Mouse (Mus musculus) olfactory bulb, adult 2 months (tissue): Measurements from ENCODE around the gene Efcab8.

Experiments used
- CTCF ChIP-seq: fragments of 200-500 bp; IDR thresholded peaks from 2 replicates; pipeline ENCODE4 v1.5.1; 2012; ENCODE audit warnings: low read depth, mild to moderate bottlenecking, low read length, moderate library complexity; ENCODE audit not compliant: insufficient read depth
- POLR2A ChIP-seq: fragments of 200-500 bp; IDR thresholded peaks from 2 replicates; pipeline ENCODE4 v1.6.1; 2012; ENCODE audit warnings: mild to moderate bottlenecking, low read depth, low read length, moderate library complexity; ENCODE audit not compliant: insufficient read depth

- TF ChIP-seq CTCF = no peak
- TF ChIP-seq POLR2A = no peak
These were observed 1.4 kb downstream of the Efcab8 start for GRCm38 (mm10) chr2:153781181-153781580.
